Mouse (Mus musculus) embryonic facial prominence, embryonic 12.5 days (tissue): Measurements from ENCODE around the gene Tfap2b. TPM values are rescaled to one million over a fixed set of nuclear protein-coding genes. Genes with fewer than 3 reads are reported as not detected.
A peak's percentile ranks its signal among the peaks of the same experiment; 100 is the strongest.

Experiments used
- ATAC-seq: fragments of 200-750 bp; cut with Nextera tagmentation; 2 replicates; pipeline ENCODE4 v1.8.0; 2017; ENCODE audit not compliant: insufficient number of reproducible peaks, insufficient read depth, low FRiP score, low TSS enrichment
- H3K27ac ChIP-seq: fragments of 300-500 bp; sonication (generic); 2 replicates; pipeline ENCODE4 v1.5.1; 2016; ENCODE audit warnings: mild to moderate bottlenecking
- H3K27me3 ChIP-seq: fragments of 300-500 bp; sonication (generic); 2 replicates; pipeline ENCODE4 v1.6.1; 2016; ENCODE audit warnings: mild to moderate bottlenecking, moderate library complexity
- H3K36me3 ChIP-seq: fragments of 300-500 bp; sonication (generic); 2 replicates; pipeline ENCODE4 v1.6.1; 2016; ENCODE audit warnings: mild to moderate bottlenecking
- H3K4me1 ChIP-seq: fragments of 300-500 bp; sonication (generic); 2 replicates; pipeline ENCODE4 v1.6.1; 2016
- H3K4me2 ChIP-seq: fragments of 300-500 bp; sonication (generic); replicated peaks from 2 replicates; pipeline ENCODE4 v1.6.1; 2016; ENCODE audit warnings: mild to moderate bottlenecking, moderate library complexity
- H3K4me3 ChIP-seq: fragments of 300-500 bp; sonication (generic); 2 replicates; pipeline ENCODE4 v1.5.1; 2016; ENCODE audit warnings: mild to moderate bottlenecking
- H3K9ac ChIP-seq: fragments of 300-500 bp; sonication (generic); 2 replicates; pipeline ENCODE4 v1.6.1; 2016; ENCODE audit warnings: mild to moderate bottlenecking, moderate library complexity
- H3K9me3 ChIP-seq: fragments of 300-500 bp; sonication (generic); 2 replicates; pipeline ENCODE4 v1.6.1; 2016; ENCODE audit warnings: mild to moderate bottlenecking, moderate library complexity
- WGBS: fragments of 180-500 bp; shearing (Covaris S2); methylation state at CpG from one replicate; pipeline ENCODE4 v1.1.7; 2016; 5-methylcytosine and 5-hydroxymethylcytosine counted together
- polyA plus RNA-seq: library from polyadenylated mRNA; unstranded; fragments of >200 nt; fragmentation: Nextera tagmentation; extraction: Ambion mirVana; gene quantifications from 2 replicates; pipeline ENCODE4 v1.2.1, GENCODE M21; 2016

Tfap2b gene
- polyA plus RNA-seq, 1 experiment from 2014 or later, result 41.5 TPM

- Histone ChIP-seq H3K9ac (peak overlapping the region; percentile 54; the same call in 1 of the 2 replicates), H3K4me3 (peak overlapping the region; percentile 42), H3K36me3 (no peaks in the 10 kb centered on the region), H3K9me3 (no peaks in the 10 kb centered on the region), H3K4me1 (no peaks in the 10 kb centered on the region), H3K27me3 (peaks cover 78% of the 10 kb centered on the region), H3K27ac (peak overlapping the region; percentile 67), H3K4me2 (peak overlapping the region; percentile 14)
- ATAC-seq, result no peak
- WGBS, result 2% methylated on average over 4 of the region's 4 CpGs
These were observed 4.5 kb downstream of the Tfap2b start for GRCm38 (mm10) chr1:19213171-19213570.

- peak overlapping the region; percentile 81 for H3K27ac ChIP-seq
- no peak for ATAC-seq
- WGBS, result 1% methylated on average over 36 of the region's 36 CpGs
- H3K4me1 ChIP-seq, result no peaks in the 10 kb centered on the region
- H3K27me3 ChIP-seq, result peaks cover 79% of the 10 kb centered on the region
- H3K9me3 ChIP-seq, result no peaks in the 10 kb centered on the region
- peak overlapping the region; percentile 38 for H3K4me2 ChIP-seq
- H3K9ac ChIP-seq, result peak overlapping the region; percentile 54
- H3K4me3 ChIP-seq, result peak overlapping the region; percentile 42
- no peaks in the 10 kb centered on the region for H3K36me3 ChIP-seq
These were observed 5.2 kb downstream of the Tfap2b start for GRCm38 (mm10) chr1:19213851-19214395.

DNA sequence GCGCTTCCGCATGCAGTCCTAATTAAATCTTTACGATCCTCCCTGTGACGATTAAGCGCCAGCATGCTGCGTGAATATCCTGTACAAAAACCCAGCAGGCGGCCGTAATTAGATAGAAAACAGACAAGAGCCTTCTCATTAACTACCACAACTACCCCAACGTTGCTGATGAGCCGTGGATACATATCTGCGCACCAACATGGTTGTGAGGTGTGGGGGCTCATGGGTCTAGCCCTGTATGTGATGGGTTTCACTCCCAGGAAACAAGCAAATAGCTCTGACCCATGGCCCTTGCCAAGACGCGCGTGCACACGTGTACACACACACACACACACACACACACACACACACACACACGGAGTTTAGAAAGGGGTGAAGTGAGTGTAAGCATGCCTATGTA, 8.7 kb downstream of the Tfap2b start:
- 0 out of 2 replicates have a peak overlapping the region, but pooled peaks have one; percentile 4 for H3K27ac ChIP-seq
- peaks cover 78% of the 10 kb centered on the region for H3K27me3 ChIP-seq
- H3K4me2 ChIP-seq, result peak overlapping the region; percentile 38
- no peaks in the 10 kb centered on the region for H3K9me3 ChIP-seq
- H3K4me1 ChIP-seq, result no peaks in the 10 kb centered on the region
- ATAC-seq, result 0 out of 2 replicates have a peak, but pooled peaks have one; percentile 64
- no peak overlapping the region for H3K9ac ChIP-seq
- no peaks in the 10 kb centered on the region for H3K36me3 ChIP-seq
- 0 out of 2 replicates have a peak overlapping the region, but pooled peaks have one; percentile 14 for H3K4me3 ChIP-seq
- 6% methylated on average over 16 of the region's 16 CpGs for WGBS

DNA sequence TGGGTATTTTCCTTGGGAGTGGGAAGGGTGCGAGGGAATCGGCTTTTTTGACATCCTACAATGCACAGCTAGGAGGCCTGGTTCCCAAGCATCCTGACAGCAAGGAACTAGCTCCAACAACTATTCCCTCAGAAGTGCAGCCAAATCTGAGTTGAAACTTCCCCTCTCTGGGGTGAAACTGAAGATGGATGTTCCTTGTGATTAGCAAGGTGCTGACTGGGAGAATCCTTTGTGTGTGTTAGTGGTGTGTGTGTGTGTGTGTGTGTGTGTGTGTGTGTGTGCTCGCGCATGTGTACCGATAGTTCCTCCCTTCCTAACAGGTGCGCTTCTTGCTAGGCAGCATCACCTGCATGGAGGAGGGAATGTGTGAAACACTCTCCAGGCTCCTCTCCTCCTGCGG, 9.5 kb downstream of the Tfap2b start:
- Histone ChIP-seq H3K27ac (no peak overlapping the region), H3K4me2 (peak overlapping the region; percentile 38), H3K27me3 (peaks cover 74% of the 10 kb centered on the region), H3K9ac (no peak overlapping the region), H3K4me1 (no peaks in the 10 kb centered on the region), H3K4me3 (no peak overlapping the region), H3K36me3 (no peaks in the 10 kb centered on the region), H3K9me3 (no peaks in the 10 kb centered on the region)
- ATAC-seq, result no peak
- WGBS, result 13% methylated on average over 7 of the region's 7 CpGs

GRCm38 (mm10) chr1:19219381-19219780, 10.7 kb downstream of the Tfap2b start:
- no peaks in the 10 kb centered on the region for H3K9me3 ChIP-seq
- peaks cover 71% of the 10 kb centered on the region for H3K27me3 ChIP-seq
- no peak for ATAC-seq
- H3K4me3 ChIP-seq, result no peak overlapping the region
- no peak overlapping the region for H3K4me2 ChIP-seq
- H3K4me1 ChIP-seq, result no peaks in the 10 kb centered on the region
- no peak overlapping the region for H3K9ac ChIP-seq
- no peak overlapping the region for H3K27ac ChIP-seq
- H3K36me3 ChIP-seq, result no peaks in the 10 kb centered on the region

GRCm38 (mm10) chr1:19220564-19220963, 11.8 kb downstream of the Tfap2b start:
- no peak overlapping the region for H3K27ac ChIP-seq
- no peaks in the 10 kb centered on the region for H3K9me3 ChIP-seq
- H3K27me3 ChIP-seq, result peaks cover 71% of the 10 kb centered on the region
- no peaks in the 10 kb centered on the region for H3K4me1 ChIP-seq
- H3K4me3 ChIP-seq, result no peak overlapping the region
- WGBS, result 17% methylated on average over 1 of the region's 1 CpGs
- ATAC-seq, result no peak
- no peak overlapping the region for H3K4me2 ChIP-seq
- H3K9ac ChIP-seq, result no peak overlapping the region
- no peaks in the 10 kb centered on the region for H3K36me3 ChIP-seq

DNA sequence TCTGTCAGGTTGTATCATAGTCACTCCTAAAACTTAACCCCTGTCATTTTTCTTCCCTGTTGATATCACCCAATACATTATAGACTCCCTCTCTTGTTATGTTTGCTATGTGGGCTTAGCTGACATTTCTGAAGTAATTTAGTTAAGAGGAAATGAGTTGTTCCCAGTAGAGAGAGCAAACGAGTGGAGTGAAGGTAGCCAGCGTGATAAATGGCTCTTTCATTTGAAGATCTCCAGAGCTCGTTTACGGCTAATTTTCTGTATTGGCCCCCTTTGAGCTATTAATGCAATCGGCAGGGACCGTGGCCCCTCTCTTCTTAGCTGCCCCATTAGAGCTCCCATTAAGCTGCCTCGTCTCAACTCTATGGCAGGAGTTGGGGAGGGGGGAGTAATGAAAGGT, 12.9 kb downstream of the Tfap2b start:
- 0 out of 2 replicates have a peak overlapping the region, but pooled peaks have one; percentile 11 for H3K4me2 ChIP-seq
- no peak for ATAC-seq
- no peaks in the 10 kb centered on the region for H3K36me3 ChIP-seq
- H3K9ac ChIP-seq, result no peak overlapping the region
- no peak overlapping the region for H3K4me3 ChIP-seq
- 3% methylated on average over 7 of the region's 7 CpGs for WGBS
- no peaks in the 10 kb centered on the region for H3K4me1 ChIP-seq
- no peaks in the 10 kb centered on the region for H3K9me3 ChIP-seq
- no peak overlapping the region for H3K27ac ChIP-seq
- peaks cover 71% of the 10 kb centered on the region for H3K27me3 ChIP-seq

- 41% methylated on average over 8 of the region's 8 CpGs for WGBS
- ATAC-seq, result no peak
- no peaks in the 10 kb centered on the region for H3K36me3 ChIP-seq
- no peaks in the 10 kb centered on the region for H3K4me1 ChIP-seq
- H3K9ac ChIP-seq, result no peak overlapping the region
- peaks cover 72% of the 10 kb centered on the region for H3K27me3 ChIP-seq
- no peak overlapping the region for H3K27ac ChIP-seq
- H3K4me2 ChIP-seq, result no peak overlapping the region
- no peaks in the 10 kb centered on the region for H3K9me3 ChIP-seq
- no peak overlapping the region for H3K4me3 ChIP-seq
These were observed 18.0 kb downstream of the Tfap2b start for GRCm38 (mm10) chr1:19226699-19227098.

GRCm38 (mm10) chr1:19230926-19231573, 22.3 kb downstream of the Tfap2b start:
- Histone ChIP-seq H3K27ac (no peak overlapping the region), H3K9ac (no peak overlapping the region), H3K27me3 (peaks cover 68% of the 10 kb centered on the region), H3K4me3 (no peak overlapping the region), H3K4me1 (no peaks in the 10 kb centered on the region), H3K9me3 (no peaks in the 10 kb centered on the region), H3K4me2 (no peak overlapping the region), H3K36me3 (no peaks in the 10 kb centered on the region)
- WGBS, result 21% methylated on average over 16 of the region's 16 CpGs
- no peak for ATAC-seq

DNA sequence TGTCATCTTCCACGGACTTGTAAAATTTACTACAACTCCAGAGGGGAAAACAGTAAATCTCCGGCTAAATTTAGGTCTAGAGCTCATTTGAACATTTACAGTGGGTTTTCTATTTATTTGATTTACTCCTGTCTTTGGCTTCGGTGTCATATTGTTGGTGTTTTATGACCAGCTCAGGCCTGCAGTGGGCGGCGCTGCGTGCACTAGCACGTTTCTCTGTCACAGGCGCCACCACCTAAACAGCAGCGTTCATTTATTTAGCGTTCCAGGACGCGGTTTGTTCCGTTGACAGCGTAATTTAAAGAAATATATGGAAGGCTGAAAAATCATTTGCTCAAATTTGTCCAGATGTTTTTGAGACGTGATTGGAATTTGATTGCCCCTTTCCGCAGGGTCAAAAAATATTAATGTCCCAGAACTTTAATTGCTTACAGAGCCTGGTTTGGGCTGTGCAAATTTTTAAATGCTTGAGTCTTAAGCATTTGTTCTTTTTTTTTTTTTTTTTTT, 22.9 kb downstream of the Tfap2b start:
- peaks cover 68% of the 10 kb centered on the region for H3K27me3 ChIP-seq
- no peak overlapping the region for H3K4me3 ChIP-seq
- H3K36me3 ChIP-seq, result no peaks in the 10 kb centered on the region
- no peak for ATAC-seq
- no peak overlapping the region for H3K27ac ChIP-seq
- H3K4me1 ChIP-seq, result peaks cover 3% of the 10 kb centered on the region; the same call in 1 of the 2 replicates
- no peak overlapping the region for H3K9ac ChIP-seq
- H3K9me3 ChIP-seq, result no peaks in the 10 kb centered on the region
- no peak overlapping the region for H3K4me2 ChIP-seq
- WGBS, result 15% methylated on average over 16 of the region's 16 CpGs

DNA sequence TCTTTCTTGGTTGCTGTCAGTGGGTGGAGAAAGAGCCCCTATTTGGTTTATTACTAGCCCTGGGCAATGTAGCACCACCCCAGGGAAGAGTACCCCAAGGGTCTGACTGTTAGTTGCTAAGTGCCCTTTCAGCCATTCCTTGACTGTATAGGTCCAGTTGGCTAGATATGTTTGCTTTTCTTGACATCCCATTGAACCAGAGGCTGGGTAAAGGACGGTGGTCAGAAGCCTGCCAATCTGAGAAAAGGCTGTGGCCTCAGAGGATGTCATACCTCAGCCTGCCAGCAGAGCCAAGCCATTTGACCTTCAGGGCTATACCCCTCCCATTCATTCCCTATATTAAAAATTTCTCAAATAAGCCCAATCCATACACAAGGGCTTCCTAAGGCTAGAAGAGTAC, 24.0 kb downstream of the Tfap2b start:
- ATAC-seq, result no peak
- H3K4me1 ChIP-seq, result peaks cover 5% of the 10 kb centered on the region; the same call in 1 of the 2 replicates
- no peak overlapping the region for H3K4me2 ChIP-seq
- no peaks in the 10 kb centered on the region for H3K9me3 ChIP-seq
- 9% methylated on average over 1 of the region's 1 CpGs for WGBS
- H3K27me3 ChIP-seq, result peaks cover 73% of the 10 kb centered on the region
- no peak overlapping the region for H3K9ac ChIP-seq
- no peak overlapping the region for H3K4me3 ChIP-seq
- H3K27ac ChIP-seq, result no peak overlapping the region
- no peaks in the 10 kb centered on the region for H3K36me3 ChIP-seq

DNA sequence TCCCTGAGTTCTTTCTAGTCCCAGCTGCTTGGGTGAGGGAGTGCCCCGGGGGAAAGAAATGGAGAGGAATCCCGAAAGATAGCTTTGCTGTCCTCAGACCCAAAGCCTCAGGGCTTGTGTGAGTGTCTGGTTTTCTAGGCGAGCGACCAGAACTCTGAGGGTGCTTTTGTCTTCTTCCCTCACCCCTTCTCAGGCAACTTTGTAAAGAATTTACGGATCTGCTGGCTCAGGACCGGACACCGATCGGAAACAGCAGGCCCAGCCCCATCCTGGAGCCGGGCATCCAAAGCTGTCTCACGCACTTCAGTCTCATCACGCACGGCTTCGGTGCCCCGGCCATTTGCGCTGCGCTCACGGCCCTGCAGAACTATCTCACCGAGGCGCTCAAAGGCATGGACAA, 25.1 kb downstream of the Tfap2b start:
- H3K9me3 ChIP-seq, result no peaks in the 10 kb centered on the region
- H3K36me3 ChIP-seq, result no peaks in the 10 kb centered on the region
- no peak overlapping the region for H3K9ac ChIP-seq
- WGBS, result 5% methylated on average over 19 of the region's 19 CpGs
- no peak overlapping the region for H3K4me2 ChIP-seq
- H3K27me3 ChIP-seq, result peaks cover 65% of the 10 kb centered on the region
- H3K4me1 ChIP-seq, result peaks cover 5% of the 10 kb centered on the region; the same call in 1 of the 2 replicates
- no peak overlapping the region for H3K4me3 ChIP-seq
- ATAC-seq, result no peak
- no peak overlapping the region for H3K27ac ChIP-seq
